Mouse (Mus musculus): ENCODE measurements around the gene Cdh4. TPM values are rescaled to one million over a fixed set of nuclear protein-coding genes. Genes with fewer than 3 reads are reported as not detected.

The Cdh4 gene
- polyA plus RNA-seq, 1 experiment from 2014 or later: 43.0 TPM

GRCm38 (mm10) chr2:179606341-179606740 lies 164.1 kb downstream of the Cdh4 start:
- H3K27ac ChIP-seq (ENCODE audit: low read depth, low read length): no peak overlapping the region
- no peaks in the 10 kb centered on the region; the same call in 1 of the 2 replicates for H3K4me1 ChIP-seq (ENCODE audit: control insufficient read depth, insufficient read depth, low read depth, low read length)
- no peak overlapping the region for H3K4me3 ChIP-seq (ENCODE audit: low read length)
- H3K27me3 ChIP-seq (replicated peaks; ENCODE audit: control insufficient read depth, insufficient read depth, low read length): no peaks in the 10 kb centered on the region
- H3K4me2 ChIP-seq (ENCODE audit: low read length): no peak overlapping the region
- no peak overlapping the region for H3K9ac ChIP-seq (ENCODE audit: low read depth, low read length)
- H3K9me3 ChIP-seq (ENCODE audit: control insufficient read depth, low read length): no peaks in the 10 kb centered on the region
- H3K36me3 ChIP-seq (ENCODE audit: control insufficient read depth, insufficient read depth, low read length): no peaks in the 10 kb centered on the region
- 75% methylated on average over 2 of the region's 2 CpGs for WGBS
- ATAC-seq: 0 out of 2 replicates have a peak, but pooled peaks have one; percentile 37

- H3K27me3 ChIP-seq (replicated peaks; ENCODE audit: control insufficient read depth, insufficient read depth, low read length): no peaks in the 10 kb centered on the region
- H3K4me1 ChIP-seq (ENCODE audit: control insufficient read depth, insufficient read depth, low read depth, low read length): no peaks in the 10 kb centered on the region
- no peak for ATAC-seq
- H3K9me3 ChIP-seq (ENCODE audit: control insufficient read depth, low read length): no peaks in the 10 kb centered on the region
- H3K9ac ChIP-seq (ENCODE audit: low read depth, low read length): no peak overlapping the region
- H3K27ac ChIP-seq (ENCODE audit: low read depth, low read length): no peak overlapping the region
- 64% methylated on average over 5 of the region's 5 CpGs for WGBS
- no peak overlapping the region for H3K4me2 ChIP-seq (ENCODE audit: low read length)
- H3K36me3 ChIP-seq (ENCODE audit: control insufficient read depth, insufficient read depth, low read length): no peaks in the 10 kb centered on the region
- no peak overlapping the region for H3K4me3 ChIP-seq (ENCODE audit: low read length)
These were observed 173.7 kb downstream of the Cdh4 start for GRCm38 (mm10) chr2:179615906-179616305.

GRCm38 (mm10) chr2:179623643-179624473 lies 181.6 kb downstream of the Cdh4 start:
- H3K27ac ChIP-seq (ENCODE audit: low read depth, low read length): no peak overlapping the region
- no peaks in the 10 kb centered on the region for H3K9me3 ChIP-seq (ENCODE audit: control insufficient read depth, low read length)
- 0 out of 2 replicates have a peak, but pooled peaks have one; percentile 13 for ATAC-seq
- H3K4me1 ChIP-seq (ENCODE audit: control insufficient read depth, insufficient read depth, low read depth, low read length): no peaks in the 10 kb centered on the region
- H3K4me3 ChIP-seq (ENCODE audit: low read length): no peak overlapping the region
- H3K4me2 ChIP-seq (ENCODE audit: low read length): no peak overlapping the region
- H3K27me3 ChIP-seq (replicated peaks; ENCODE audit: control insufficient read depth, insufficient read depth, low read length): no peaks in the 10 kb centered on the region
- no peaks in the 10 kb centered on the region for H3K36me3 ChIP-seq (ENCODE audit: control insufficient read depth, insufficient read depth, low read length)
- H3K9ac ChIP-seq (ENCODE audit: low read depth, low read length): no peak overlapping the region
- whole genome bisulfite sequencing: 51% methylated on average over 17 of the region's 17 CpGs

DNA sequence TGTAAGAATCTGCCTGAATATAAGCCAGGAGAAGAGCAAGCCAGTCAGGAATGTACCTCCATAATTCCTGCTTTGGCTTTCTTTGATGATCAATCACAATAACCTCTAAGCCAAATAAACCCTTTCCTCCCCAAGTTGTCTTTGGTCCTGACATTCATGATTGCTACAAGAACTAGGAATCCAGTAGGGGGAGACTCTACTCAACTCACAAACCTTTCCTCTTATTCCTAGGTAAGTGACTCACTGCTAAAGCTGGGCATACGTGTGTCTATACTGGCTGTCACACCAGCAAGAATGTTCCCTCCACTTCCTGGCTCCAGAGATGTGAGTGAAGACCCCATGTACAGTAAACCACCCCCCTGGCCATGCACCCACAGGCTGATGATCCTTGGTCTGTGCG lies 185.3 kb downstream of the Cdh4 start:
- Histone ChIP-seq H3K4me2 (ENCODE audit: low read length) (no peak overlapping the region), H3K27me3 (replicated peaks; ENCODE audit: control insufficient read depth, insufficient read depth, low read length) (no peaks in the 10 kb centered on the region), H3K9ac (ENCODE audit: low read depth, low read length) (no peak overlapping the region), H3K9me3 (ENCODE audit: control insufficient read depth, low read length) (no peaks in the 10 kb centered on the region), H3K4me3 (ENCODE audit: low read length) (no peak overlapping the region), H3K27ac (ENCODE audit: low read depth, low read length) (no peak overlapping the region), H3K36me3 (ENCODE audit: control insufficient read depth, insufficient read depth, low read length) (no peaks in the 10 kb centered on the region), H3K4me1 (ENCODE audit: control insufficient read depth, insufficient read depth, low read depth, low read length) (no peaks in the 10 kb centered on the region)
- WGBS: 93% methylated on average over 2 of the region's 2 CpGs
- no peak for ATAC-seq

GRCm38 (mm10) chr2:179630720-179631119 lies 188.5 kb downstream of the Cdh4 start:
- Histone ChIP-seq H3K9ac (ENCODE audit: low read depth, low read length) (no peak overlapping the region), H3K9me3 (ENCODE audit: control insufficient read depth, low read length) (no peaks in the 10 kb centered on the region), H3K27me3 (replicated peaks; ENCODE audit: control insufficient read depth, insufficient read depth, low read length) (no peaks in the 10 kb centered on the region), H3K4me3 (ENCODE audit: low read length) (no peak overlapping the region), H3K4me1 (ENCODE audit: control insufficient read depth, insufficient read depth, low read depth, low read length) (peaks cover 2% of the 10 kb centered on the region), H3K27ac (ENCODE audit: low read depth, low read length) (no peak overlapping the region), H3K4me2 (ENCODE audit: low read length) (no peak overlapping the region), H3K36me3 (ENCODE audit: control insufficient read depth, insufficient read depth, low read length) (no peaks in the 10 kb centered on the region)
- 56% methylated on average over 10 of the region's 10 CpGs for WGBS
- no peak for ATAC-seq

DNA sequence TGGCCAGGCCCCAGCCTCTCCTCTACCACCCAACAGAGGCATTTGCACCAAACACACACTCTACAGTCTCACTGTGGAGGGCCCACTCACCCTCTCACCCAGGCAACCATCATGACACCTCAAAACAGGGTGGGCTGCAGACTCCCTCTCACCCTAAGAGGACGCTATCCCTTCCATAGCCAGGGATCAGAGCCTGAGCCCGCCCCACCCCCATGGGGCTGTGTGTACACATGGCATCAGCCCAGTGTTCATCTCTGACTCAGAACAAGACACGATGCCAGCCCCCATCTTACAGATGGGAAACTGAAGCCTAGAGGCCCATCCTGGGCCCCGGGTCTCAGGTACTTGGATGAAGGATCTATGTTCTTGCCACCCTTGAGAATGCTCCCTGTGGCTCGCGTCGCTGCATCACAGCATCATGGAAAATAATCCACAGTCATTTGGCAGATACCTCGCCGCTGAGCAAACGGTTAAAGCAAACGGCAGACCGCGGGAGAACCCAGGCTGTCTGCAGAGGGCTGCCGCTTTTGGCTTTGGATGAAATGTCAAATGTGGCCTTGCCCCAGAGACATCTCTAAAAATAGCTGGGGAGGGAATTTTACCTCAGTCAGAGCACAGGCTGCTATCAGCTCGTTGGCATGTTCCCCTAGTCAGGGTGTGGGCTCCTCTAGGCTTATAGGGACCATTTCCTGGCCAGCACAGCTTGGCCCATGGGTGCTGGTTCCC lies 198.5 kb downstream of the Cdh4 start:
- Histone ChIP-seq H3K9ac (ENCODE audit: low read depth, low read length) (no peak overlapping the region), H3K4me1 (ENCODE audit: control insufficient read depth, insufficient read depth, low read depth, low read length) (peaks cover 3% of the 10 kb centered on the region), H3K27ac (ENCODE audit: low read depth, low read length) (no peak overlapping the region), H3K36me3 (ENCODE audit: control insufficient read depth, insufficient read depth, low read length) (no peaks in the 10 kb centered on the region), H3K4me2 (ENCODE audit: low read length) (no peak overlapping the region), H3K27me3 (replicated peaks; ENCODE audit: control insufficient read depth, insufficient read depth, low read length) (no peaks in the 10 kb centered on the region), H3K4me3 (ENCODE audit: low read length) (no peak overlapping the region), H3K9me3 (ENCODE audit: control insufficient read depth, low read length) (peaks cover 4% of the 10 kb centered on the region; the same call in 1 of the 2 replicates)
- WGBS: 87% methylated on average over 15 of the region's 15 CpGs
- no peak for ATAC-seq

DNA sequence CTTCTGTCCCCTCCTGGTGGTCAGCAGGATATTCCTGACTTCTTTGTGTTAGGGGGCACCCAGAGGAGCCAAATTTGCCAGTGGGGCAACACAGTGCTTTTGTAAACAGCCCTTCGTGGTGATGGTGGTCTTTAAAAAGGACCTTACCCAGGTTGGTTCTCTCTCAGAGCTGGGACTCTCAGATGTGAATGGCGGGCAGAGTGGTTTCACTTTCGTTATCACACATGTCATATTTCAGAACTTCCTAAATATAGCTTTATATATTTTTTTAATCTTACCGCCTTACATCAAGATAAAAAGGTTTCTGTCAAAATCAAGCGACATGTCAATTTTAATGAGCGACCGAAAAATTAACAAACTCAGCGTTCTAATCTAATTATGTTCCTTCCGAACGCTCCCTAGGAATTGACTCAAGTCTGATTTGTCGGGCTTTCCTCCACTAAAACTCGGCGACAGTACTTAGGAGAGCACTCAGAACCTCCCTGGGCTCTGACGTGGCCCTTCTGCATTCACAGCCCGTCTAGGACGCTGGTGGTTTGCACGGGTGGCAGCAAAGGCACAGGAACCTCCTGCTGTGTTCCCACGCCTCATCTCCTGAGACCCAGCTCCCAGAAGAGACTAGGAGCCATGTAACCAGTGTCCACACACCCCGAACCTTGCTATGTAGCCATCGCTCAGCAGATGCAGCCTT lies 206.5 kb downstream of the Cdh4 start:
- H3K4me1 ChIP-seq (ENCODE audit: control insufficient read depth, insufficient read depth, low read depth, low read length): no peaks in the 10 kb centered on the region
- H3K27ac ChIP-seq (ENCODE audit: low read depth, low read length): no peak overlapping the region
- no peak overlapping the region for H3K4me2 ChIP-seq (ENCODE audit: low read length)
- H3K9me3 ChIP-seq (ENCODE audit: control insufficient read depth, low read length): peaks cover 4% of the 10 kb centered on the region; the same call in 1 of the 2 replicates
- H3K27me3 ChIP-seq (replicated peaks; ENCODE audit: control insufficient read depth, insufficient read depth, low read length): no peaks in the 10 kb centered on the region; the same call in 1 of the 2 replicates
- no peak overlapping the region for H3K9ac ChIP-seq (ENCODE audit: low read depth, low read length)
- ATAC-seq: no peak
- no peak overlapping the region for H3K4me3 ChIP-seq (ENCODE audit: low read length)
- H3K36me3 ChIP-seq (ENCODE audit: control insufficient read depth, insufficient read depth, low read length): no peaks in the 10 kb centered on the region
- WGBS: 68% methylated on average over 20 of the region's 20 CpGs

- 0 out of 2 replicates have a peak, but pooled peaks have one; percentile 19 for ATAC-seq
- 0 out of 2 replicates have a peak, but pooled peaks cover 2% of the 10 kb centered on the region for H3K9me3 ChIP-seq (ENCODE audit: control insufficient read depth, low read length)
- H3K27me3 ChIP-seq (replicated peaks; ENCODE audit: control insufficient read depth, insufficient read depth, low read length): no peaks in the 10 kb centered on the region; the same call in 1 of the 2 replicates
- no peaks in the 10 kb centered on the region for H3K4me1 ChIP-seq (ENCODE audit: control insufficient read depth, insufficient read depth, low read depth, low read length)
- no peak overlapping the region for H3K9ac ChIP-seq (ENCODE audit: low read depth, low read length)
- no peaks in the 10 kb centered on the region for H3K36me3 ChIP-seq (ENCODE audit: control insufficient read depth, insufficient read depth, low read length)
- H3K4me3 ChIP-seq (ENCODE audit: low read length): no peak overlapping the region
- H3K27ac ChIP-seq (ENCODE audit: low read depth, low read length): no peak overlapping the region
- no peak overlapping the region for H3K4me2 ChIP-seq (ENCODE audit: low read length)
- WGBS: 42% methylated on average over 4 of the region's 4 CpGs
These were observed 207.1 kb downstream of the Cdh4 start for GRCm38 (mm10) chr2:179649370-179649769.

GRCm38 (mm10) chr2:179650168-179650567 lies 207.9 kb downstream of the Cdh4 start:
- H3K4me3 ChIP-seq (ENCODE audit: low read length): no peak overlapping the region
- H3K4me2 ChIP-seq (ENCODE audit: low read length): no peak overlapping the region
- H3K4me1 ChIP-seq (ENCODE audit: control insufficient read depth, insufficient read depth, low read depth, low read length): no peaks in the 10 kb centered on the region
- no peak overlapping the region for H3K9ac ChIP-seq (ENCODE audit: low read depth, low read length)
- H3K27ac ChIP-seq (ENCODE audit: low read depth, low read length): no peak overlapping the region
- no peaks in the 10 kb centered on the region for H3K9me3 ChIP-seq (ENCODE audit: control insufficient read depth, low read length)
- WGBS: 83% methylated on average over 9 of the region's 9 CpGs
- no peaks in the 10 kb centered on the region; the same call in 1 of the 2 replicates for H3K27me3 ChIP-seq (replicated peaks; ENCODE audit: control insufficient read depth, insufficient read depth, low read length)
- no peaks in the 10 kb centered on the region for H3K36me3 ChIP-seq (ENCODE audit: control insufficient read depth, insufficient read depth, low read length)
- ATAC-seq: no peak
